Mouse (Mus musculus): ENCODE data around the gene Rrm2. TPM values are rescaled to one million over a fixed set of nuclear protein-coding genes. Genes with fewer than 3 reads are reported as not detected.

Gene Rrm2
- polyA plus RNA-seq, 1 experiment from 2014 or later: 180 TPM

- under 1% methylated on average over 9 of the region's 9 CpGs for WGBS
- peaks cover 35% of the 10 kb centered on the region for H3K4me1 ChIP-seq
- H3K36me3 ChIP-seq: 0 out of 2 replicates have a peak, but pooled peaks cover under 1% of the 10 kb centered on the region
- H3K4me2 ChIP-seq (replicated peaks): peak overlapping the region; percentile 85
- H3K27me3 ChIP-seq: no peaks in the 10 kb centered on the region
- no peaks in the 10 kb centered on the region for H3K9me3 ChIP-seq
- ATAC-seq (replicated peaks): no peak
- H3K4me3 ChIP-seq: peak overlapping the region; percentile 97
- H3K9ac ChIP-seq (replicated peaks): peak overlapping the region; percentile 78; the same call in 1 of the 2 replicates
- no peak overlapping the region for H3K27ac ChIP-seq (replicated peaks)
These were observed 600 bp upstream of the Rrm2 start for GRCm38 (mm10) chr12:24707480-24707802.

DNA sequence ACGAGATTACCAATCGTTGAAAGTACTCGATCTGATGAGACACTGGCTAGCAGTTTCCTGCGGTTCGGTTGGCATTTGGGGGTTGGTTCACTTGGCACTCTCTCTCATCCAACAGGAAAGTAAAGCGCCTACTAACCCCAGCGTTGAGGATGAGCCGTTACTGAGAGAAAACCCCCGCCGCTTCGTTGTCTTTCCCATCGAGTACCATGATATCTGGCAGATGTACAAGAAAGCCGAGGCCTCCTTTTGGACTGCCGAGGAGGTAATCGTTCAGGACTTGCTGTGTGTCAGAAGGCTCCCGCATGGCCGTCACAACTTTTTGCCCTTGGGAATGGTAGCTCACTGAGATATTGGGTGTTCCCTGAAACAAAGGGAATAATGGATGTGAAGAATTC is 780 bp downstream of the Rrm2 start:
- H3K36me3 ChIP-seq: 0 out of 2 replicates have a peak, but pooled peaks cover 3% of the 10 kb centered on the region
- H3K4me1 ChIP-seq: peaks cover 35% of the 10 kb centered on the region
- peak overlapping the region; percentile 97 for H3K4me3 ChIP-seq
- no peaks in the 10 kb centered on the region for H3K9me3 ChIP-seq
- H3K4me2 ChIP-seq (replicated peaks): peak overlapping the region; percentile 85
- H3K27me3 ChIP-seq: no peaks in the 10 kb centered on the region
- ATAC-seq (replicated peaks): no peak
- H3K27ac ChIP-seq (replicated peaks): peak overlapping the region; percentile 75
- H3K9ac ChIP-seq (replicated peaks): peak overlapping the region; percentile 78
- WGBS: under 1% methylated on average over 17 of the region's 17 CpGs

GRCm38 (mm10) chr12:24709409-24709808 is 1.4 kb downstream of the Rrm2 start:
- H3K27ac ChIP-seq (replicated peaks): no peak overlapping the region
- no peak for ATAC-seq (replicated peaks)
- no peaks in the 10 kb centered on the region for H3K27me3 ChIP-seq
- H3K9ac ChIP-seq (replicated peaks): peak overlapping the region; percentile 78
- 17% methylated on average over 6 of the region's 6 CpGs for WGBS
- no peaks in the 10 kb centered on the region for H3K9me3 ChIP-seq
- peak overlapping the region; percentile 97 for H3K4me3 ChIP-seq
- H3K4me2 ChIP-seq (replicated peaks): peak overlapping the region; percentile 85
- peaks cover 35% of the 10 kb centered on the region for H3K4me1 ChIP-seq
- 0 out of 2 replicates have a peak, but pooled peaks cover 3% of the 10 kb centered on the region for H3K36me3 ChIP-seq

- peak overlapping the region; percentile 78; the same call in 1 of the 2 replicates for H3K9ac ChIP-seq (replicated peaks)
- H3K27me3 ChIP-seq: no peaks in the 10 kb centered on the region
- peaks cover 35% of the 10 kb centered on the region for H3K4me1 ChIP-seq
- peak overlapping the region; percentile 97 for H3K4me3 ChIP-seq
- no peaks in the 10 kb centered on the region for H3K9me3 ChIP-seq
- H3K27ac ChIP-seq (replicated peaks): no peak overlapping the region
- ATAC-seq (replicated peaks): peak; percentile 13; the same call in 1 of the 2 replicates
- WGBS: 22% methylated on average over 5 of the region's 5 CpGs
- peak overlapping the region; percentile 85 for H3K4me2 ChIP-seq (replicated peaks)
- 0 out of 2 replicates have a peak, but pooled peaks cover 3% of the 10 kb centered on the region for H3K36me3 ChIP-seq
These were observed 1.9 kb downstream of the Rrm2 start for GRCm38 (mm10) chr12:24709831-24710508.

DNA sequence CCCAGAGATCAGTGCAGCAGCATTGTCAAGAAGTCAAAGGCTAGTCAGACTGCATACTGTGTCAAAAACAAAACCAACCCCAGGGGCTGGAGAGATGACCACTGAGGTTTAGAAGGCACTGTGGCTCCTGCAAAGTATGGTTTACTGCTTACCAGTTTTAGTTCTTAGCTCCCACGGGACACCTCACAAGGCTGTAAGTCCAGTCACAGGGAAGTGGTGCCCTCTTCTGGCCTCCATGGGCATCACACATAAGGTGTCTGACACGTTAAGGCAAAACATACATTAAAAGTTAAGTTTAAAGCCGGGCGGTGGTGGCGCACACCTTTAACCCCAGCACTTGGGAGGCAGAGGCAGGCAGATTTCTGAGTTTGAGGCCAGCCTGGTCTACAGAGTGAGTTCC is 2.6 kb downstream of the Rrm2 start:
- Histone ChIP-seq H3K4me3 (no peak overlapping the region), H3K9ac (replicated peaks) (no peak overlapping the region), H3K27ac (replicated peaks) (no peak overlapping the region), H3K36me3 (0 out of 2 replicates have a peak, but pooled peaks cover 3% of the 10 kb centered on the region), H3K9me3 (no peaks in the 10 kb centered on the region), H3K4me1 (peaks cover 35% of the 10 kb centered on the region), H3K27me3 (no peaks in the 10 kb centered on the region), H3K4me2 (replicated peaks) (peak overlapping the region; percentile 18; the same call in 1 of the 2 replicates)
- no peak for ATAC-seq (replicated peaks)
- 58% methylated on average over 5 of the region's 5 CpGs for WGBS

GRCm38 (mm10) chr12:24712396-24712795 is 4.4 kb downstream of the Rrm2 start:
- Histone ChIP-seq H3K9me3 (no peaks in the 10 kb centered on the region), H3K27ac (replicated peaks) (no peak overlapping the region), H3K36me3 (0 out of 2 replicates have a peak, but pooled peaks cover 3% of the 10 kb centered on the region), H3K4me2 (replicated peaks) (no peak overlapping the region), H3K9ac (replicated peaks) (no peak overlapping the region), H3K4me1 (peaks cover 27% of the 10 kb centered on the region), H3K4me3 (no peak overlapping the region), H3K27me3 (no peaks in the 10 kb centered on the region)
- no peak for ATAC-seq (replicated peaks)
- WGBS: 89% methylated on average over 8 of the region's 8 CpGs

- H3K36me3 ChIP-seq: 0 out of 2 replicates have a peak, but pooled peaks cover 3% of the 10 kb centered on the region
- no peak overlapping the region for H3K9ac ChIP-seq (replicated peaks)
- H3K27me3 ChIP-seq: no peaks in the 10 kb centered on the region
- no peak for ATAC-seq (replicated peaks)
- H3K27ac ChIP-seq (replicated peaks): no peak overlapping the region
- peaks cover 11% of the 10 kb centered on the region for H3K4me1 ChIP-seq
- H3K4me2 ChIP-seq (replicated peaks): no peak overlapping the region
- no peak overlapping the region for H3K4me3 ChIP-seq
- H3K9me3 ChIP-seq: no peaks in the 10 kb centered on the region
- 70% methylated on average over 5 of the region's 5 CpGs for WGBS
These were observed 6.7 kb downstream of the Rrm2 start for GRCm38 (mm10) chr12:24714579-24715255.

GRCm38 (mm10) chr12:24715268-24715896 is 7.3 kb downstream of the Rrm2 start:
- no peak for ATAC-seq (replicated peaks)
- Histone ChIP-seq H3K4me2 (replicated peaks) (no peak overlapping the region), H3K36me3 (0 out of 2 replicates have a peak, but pooled peaks cover 3% of the 10 kb centered on the region), H3K4me1 (peaks cover 10% of the 10 kb centered on the region), H3K4me3 (no peak overlapping the region), H3K27me3 (no peaks in the 10 kb centered on the region), H3K27ac (replicated peaks) (no peak overlapping the region), H3K9me3 (no peaks in the 10 kb centered on the region), H3K9ac (replicated peaks) (no peak overlapping the region)
- 78% methylated on average over 2 of the region's 2 CpGs for WGBS

DNA sequence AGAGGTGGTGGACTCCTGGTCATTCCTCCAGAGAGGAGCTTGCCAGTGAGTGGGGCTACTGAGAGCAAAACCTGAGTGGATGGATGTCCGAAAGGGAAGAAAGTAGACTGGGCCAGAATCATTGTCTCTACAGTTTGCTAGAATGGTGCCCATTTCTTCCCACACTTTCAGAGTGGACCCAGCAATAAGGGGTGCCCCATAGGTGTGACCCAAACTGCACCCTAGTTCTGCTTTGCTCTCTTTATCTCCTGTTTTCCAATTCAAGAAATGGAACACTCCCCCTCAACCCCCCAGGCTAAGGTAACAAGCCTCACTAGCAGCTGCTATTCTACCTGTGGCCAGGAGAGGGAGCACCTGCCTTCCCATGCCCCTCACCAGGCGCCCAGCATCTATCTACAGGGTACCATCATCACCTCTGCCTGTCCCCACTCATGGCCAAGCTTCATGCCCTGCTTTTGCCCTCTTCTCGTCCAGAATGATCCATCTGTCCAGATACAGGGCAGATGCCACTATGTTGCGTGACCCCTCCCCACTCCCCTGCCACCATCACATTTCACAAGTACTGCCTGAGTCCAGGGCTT is 8.8 kb downstream of the Rrm2 start:
- Histone ChIP-seq H3K9me3 (no peaks in the 10 kb centered on the region), H3K4me3 (no peak overlapping the region), H3K4me1 (peaks cover 2% of the 10 kb centered on the region; the same call in 1 of the 2 replicates), H3K27ac (replicated peaks) (no peak overlapping the region), H3K9ac (replicated peaks) (no peak overlapping the region), H3K36me3 (0 out of 2 replicates have a peak, but pooled peaks cover 3% of the 10 kb centered on the region), H3K4me2 (replicated peaks) (no peak overlapping the region), H3K27me3 (no peaks in the 10 kb centered on the region)
- WGBS: 52% methylated on average over 4 of the region's 4 CpGs
- peak; percentile 67 for ATAC-seq (replicated peaks)

DNA sequence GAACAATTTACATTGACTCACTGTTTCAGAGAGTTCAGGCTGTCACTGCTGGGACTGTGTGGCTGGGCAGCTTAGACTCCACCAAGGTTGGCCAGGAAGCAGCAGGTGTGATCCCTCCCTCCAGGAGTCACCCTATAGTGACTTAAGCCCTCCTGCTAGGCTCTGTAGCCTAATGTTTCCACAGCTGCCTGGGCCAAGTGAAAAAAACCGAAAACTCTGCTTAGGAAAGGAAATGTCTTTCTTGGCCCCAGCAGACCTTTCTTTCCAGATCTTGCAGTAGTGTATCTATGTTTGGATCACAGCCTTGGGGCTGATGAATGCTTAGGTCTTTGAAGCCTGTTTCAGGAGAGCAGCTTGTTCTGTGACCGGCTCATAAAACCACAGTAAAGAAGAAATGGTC is 15.4 kb downstream of the Rrm2 start:
- Histone ChIP-seq H3K4me2 (replicated peaks) (no peak overlapping the region), H3K36me3 (no peaks in the 10 kb centered on the region), H3K4me3 (no peak overlapping the region), H3K27me3 (no peaks in the 10 kb centered on the region), H3K9ac (replicated peaks) (no peak overlapping the region), H3K4me1 (peaks cover 9% of the 10 kb centered on the region), H3K9me3 (no peaks in the 10 kb centered on the region), H3K27ac (replicated peaks) (no peak overlapping the region)
- ATAC-seq (replicated peaks): no peak
- 80% methylated on average over 2 of the region's 2 CpGs for WGBS

- Histone ChIP-seq H3K4me3 (no peak overlapping the region), H3K27ac (replicated peaks) (0 out of 2 replicates have a peak overlapping the region, but pooled peaks have one; percentile 39), H3K9ac (replicated peaks) (no peak overlapping the region), H3K9me3 (0 out of 2 replicates have a peak, but pooled peaks cover under 1% of the 10 kb centered on the region), H3K36me3 (no peaks in the 10 kb centered on the region), H3K4me2 (replicated peaks) (no peak overlapping the region), H3K4me1 (peaks cover 9% of the 10 kb centered on the region), H3K27me3 (no peaks in the 10 kb centered on the region)
- WGBS: 75% methylated on average over 4 of the region's 4 CpGs
- ATAC-seq (replicated peaks): 0 out of 2 replicates have a peak, but pooled peaks have one; percentile 19
These were observed 15.8 kb downstream of the Rrm2 start for GRCm38 (mm10) chr12:24723859-24724258.

Data from forebrain, embryonic 15.5 days (tissue).